Mouse (Mus musculus): Measurements from ENCODE around the gene Zcchc9.
"Not testable (repeated sequence)": the region's sequence is repeated elsewhere in the genome, so short reads cannot be mapped to it uniquely, and the experiment has no call there.

Gene Zcchc9

GRCm38 (mm10) chr13:91765627-91766026, 41.9 kb downstream of the Zcchc9 start:
- in situ Hi-C loops (cut with MboI; ENCODE audit: unreplicated experiment in 2 of 2), result no loop called here

GRCm38 (mm10) chr13:91763654-91764053, 43.9 kb downstream of the Zcchc9 start:
- in situ Hi-C loops (cut with MboI; ENCODE audit: unreplicated experiment in 2 of 2), result not testable (repeated sequence)

GRCm38 (mm10) chr13:91761654-91762445, 45.7 kb downstream of the Zcchc9 start:
- in situ Hi-C loops (cut with MboI; ENCODE audit: unreplicated experiment in 2 of 2), result no loop called here

- in situ Hi-C loops (cut with MboI; ENCODE audit: unreplicated experiment in 2 of 2), result no loop called here
Observed at GRCm38 (mm10) chr13:91760302-91761050, 47.0 kb downstream of the Zcchc9 start.

GRCm38 (mm10) chr13:91759791-91760190, 47.7 kb downstream of the Zcchc9 start:
- in situ Hi-C loops (cut with MboI; ENCODE audit: unreplicated experiment in 2 of 2), result no loop called here

- in situ Hi-C loops (cut with MboI; ENCODE audit: unreplicated experiment in 2 of 2), result no loop called here
Observed at GRCm38 (mm10) chr13:91758316-91759048, 49.0 kb downstream of the Zcchc9 start.

GRCm38 (mm10) chr13:91756230-91756629, 51.3 kb downstream of the Zcchc9 start:
- in situ Hi-C loops (cut with MboI; ENCODE audit: unreplicated experiment in 2 of 2), result no loop called here

- in situ Hi-C loops (cut with MboI; ENCODE audit: unreplicated experiment in 2 of 2), result no loop called here
Observed at GRCm38 (mm10) chr13:91754762-91755161, 52.7 kb downstream of the Zcchc9 start.

- in situ Hi-C loops (cut with MboI; ENCODE audit: unreplicated experiment in 2 of 2), result no loop called here
Observed at GRCm38 (mm10) chr13:91753724-91754123, 53.8 kb downstream of the Zcchc9 start.

GRCm38 (mm10) chr13:91749981-91750380, 57.5 kb downstream of the Zcchc9 start:
- in situ Hi-C loops (cut with MboI; ENCODE audit: unreplicated experiment in 2 of 2), result no loop called here

GRCm38 (mm10) chr13:91748401-91748800, 59.1 kb downstream of the Zcchc9 start:
- in situ Hi-C loops (cut with MboI; ENCODE audit: unreplicated experiment in 2 of 2), result no loop called here
